Mouse (Mus musculus) cerebellum, adult 2 months (tissue): ENCODE measurements around the gene Klhl11.

Experiments used
- CTCF ChIP-seq: fragments of 200-500 bp; IDR thresholded peaks from 2 replicates; pipeline ENCODE4 v1.5.1; 2011; ENCODE audit warnings: low read depth, mild to moderate bottlenecking, control low read depth, low read length, moderate library complexity, borderline replicate concordance; ENCODE audit not compliant: insufficient read depth
- POLR2A ChIP-seq: fragments of 200-500 bp; IDR thresholded peaks from 2 replicates; pipeline ENCODE4 v1.6.1; 2011; ENCODE audit warnings: low read length, control low read depth, borderline replicate concordance; ENCODE audit not compliant: insufficient read depth

- TF ChIP-seq CTCF (peak; percentile 84), POLR2A (no peak)
Observed at GRCm38 (mm10) chr11:100425851-100426250, 46.7 kb downstream of the Klhl11 start.
